Mouse (Mus musculus) layer of hippocampus, adult 9-11 months (tissue): ENCODE measurements around the gene Fn1.

Experiments
- DNase-seq: peaks from one replicate; pipeline ENCODE4 v3.0.0; 2022

Gene Fn1

DNA sequence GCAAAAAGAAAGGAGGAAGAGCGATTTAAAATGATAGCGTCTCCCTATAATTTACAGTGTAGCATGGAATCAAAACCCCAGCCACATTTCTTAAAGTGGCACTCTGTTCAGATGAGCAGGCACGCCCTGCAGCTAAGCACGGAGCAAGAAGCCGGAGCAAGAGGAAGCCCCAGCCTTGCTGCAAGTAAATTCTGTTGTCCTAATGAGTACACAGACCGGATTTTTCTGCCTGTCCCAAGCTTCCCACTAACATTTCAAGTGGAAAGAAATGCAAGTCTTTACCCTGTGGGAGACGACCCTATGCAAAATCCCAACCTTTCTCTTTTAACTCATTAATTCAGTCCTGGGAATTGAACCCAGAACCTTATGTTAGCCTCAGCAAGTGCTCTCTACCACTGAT is 4.8 kb downstream of the Fn1 start:
- no peak for DNase-seq

DNA sequence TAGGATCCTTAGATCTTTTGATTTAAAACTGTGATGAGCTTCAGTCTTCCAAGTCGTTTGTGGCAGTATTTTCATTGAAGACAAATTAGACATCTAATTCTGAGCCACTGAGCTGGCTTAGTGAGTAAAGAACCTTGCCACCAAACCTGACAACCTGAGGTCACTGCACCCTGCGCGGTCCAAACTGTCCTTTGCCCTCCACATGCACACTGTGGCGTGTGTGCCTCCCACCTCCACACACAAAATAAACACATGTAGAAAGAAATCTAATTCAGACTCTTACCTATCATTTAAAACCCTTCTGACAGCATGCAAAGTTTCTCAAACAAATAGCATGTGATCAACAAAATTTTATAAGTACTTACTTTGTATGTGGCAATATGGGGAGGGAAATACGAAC is 6.2 kb downstream of the Fn1 start:
- no peak for DNase-seq

DNA sequence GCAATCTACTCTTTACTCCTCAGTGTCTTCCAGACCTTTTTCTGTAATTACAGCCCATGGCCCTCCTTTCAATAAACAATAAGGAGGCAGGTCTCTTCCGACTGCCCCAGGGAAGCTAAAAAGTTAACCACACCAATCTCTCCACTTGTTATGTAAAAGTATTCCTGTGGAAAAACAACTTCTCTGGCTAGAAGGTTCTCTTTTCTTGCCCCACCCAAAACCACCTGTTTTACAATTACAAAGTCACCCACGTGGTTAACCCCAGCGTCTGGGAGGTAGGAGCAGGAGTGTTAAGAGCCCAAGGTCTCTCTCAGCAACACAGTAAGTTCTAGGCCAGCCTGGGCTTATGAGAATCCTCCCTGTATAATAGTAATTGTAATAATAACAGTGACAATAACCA is 7.0 kb downstream of the Fn1 start:
- DNase-seq = no peak

DNA sequence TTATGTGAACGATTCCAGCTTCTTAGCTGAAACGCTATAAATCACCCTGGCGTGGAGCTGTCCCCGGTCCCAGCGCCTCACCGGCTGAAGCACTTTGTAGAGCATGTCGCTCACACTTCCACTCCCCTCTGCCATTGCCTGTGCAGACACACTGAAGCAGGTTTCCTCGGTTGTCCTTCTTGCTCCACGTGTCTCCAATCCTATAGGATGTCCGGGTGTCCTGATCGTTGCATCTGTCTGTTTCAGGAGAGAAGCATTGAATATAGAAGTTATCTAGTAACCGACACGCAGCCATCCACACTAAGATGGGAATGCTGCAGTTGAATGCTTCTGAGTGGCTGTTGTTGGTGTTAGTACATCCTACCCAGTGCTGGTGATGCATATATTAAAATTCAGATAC is 7.5 kb downstream of the Fn1 start:
- DNase-seq = no peak

DNA sequence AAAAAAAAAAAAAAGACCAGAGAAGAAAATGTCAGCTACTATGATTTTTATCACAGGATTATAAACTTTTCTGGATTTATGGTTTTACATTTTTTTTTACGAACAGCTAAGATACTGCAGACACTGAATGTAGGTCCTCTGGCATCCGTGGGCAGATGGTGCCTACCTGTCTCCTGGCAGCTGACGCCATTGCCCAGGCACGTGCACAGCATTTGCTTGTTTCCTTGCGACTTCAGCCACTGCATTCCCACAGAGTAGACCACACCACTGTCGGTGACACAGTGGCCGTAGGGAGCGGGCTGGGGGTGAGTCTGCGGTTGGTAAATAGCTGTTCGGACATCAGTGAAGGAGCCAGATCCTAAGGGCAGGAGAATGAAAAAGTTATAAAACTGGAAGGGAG is 10.2 kb downstream of the Fn1 start:
- DNase-seq = no peak

DNA sequence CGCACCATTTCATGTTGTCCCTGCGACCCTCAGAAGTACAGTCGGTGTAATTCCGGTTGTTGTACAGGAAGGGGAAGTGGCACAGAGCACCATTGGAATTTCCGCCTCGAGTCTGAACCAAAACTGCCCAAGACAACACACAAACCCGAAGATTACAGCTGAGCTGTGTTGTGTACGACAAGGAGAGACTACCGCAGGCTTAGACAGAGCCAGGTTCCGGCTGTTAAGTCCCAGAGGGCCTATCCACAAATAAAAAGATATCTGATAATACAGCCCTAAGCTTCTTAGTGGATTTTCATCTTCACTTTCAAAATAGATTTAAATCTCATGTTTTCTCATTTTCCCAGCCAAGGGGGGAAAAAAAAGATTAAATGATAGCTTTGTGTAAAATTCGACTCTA is 11.8 kb downstream of the Fn1 start:
- no peak for DNase-seq

DNA sequence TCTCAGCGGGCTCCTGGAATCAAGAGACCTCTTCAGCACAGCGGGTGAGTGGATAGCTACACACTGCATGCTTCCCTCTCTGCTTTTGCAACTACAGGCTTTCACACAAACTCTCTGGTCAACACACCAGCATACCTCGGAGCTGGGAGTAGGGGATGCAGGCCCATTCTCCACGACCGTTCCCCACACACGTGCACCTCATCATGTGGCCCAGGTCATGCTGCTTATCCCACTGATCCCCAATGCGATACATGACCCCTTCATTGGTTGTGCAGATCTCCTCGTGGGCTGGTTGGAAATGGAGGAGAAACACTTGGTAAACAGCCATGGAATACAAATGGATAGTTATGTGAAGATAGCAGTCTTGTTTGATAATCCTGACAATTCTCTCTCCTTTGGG is 12.8 kb downstream of the Fn1 start:
- no peak for DNase-seq

DNA sequence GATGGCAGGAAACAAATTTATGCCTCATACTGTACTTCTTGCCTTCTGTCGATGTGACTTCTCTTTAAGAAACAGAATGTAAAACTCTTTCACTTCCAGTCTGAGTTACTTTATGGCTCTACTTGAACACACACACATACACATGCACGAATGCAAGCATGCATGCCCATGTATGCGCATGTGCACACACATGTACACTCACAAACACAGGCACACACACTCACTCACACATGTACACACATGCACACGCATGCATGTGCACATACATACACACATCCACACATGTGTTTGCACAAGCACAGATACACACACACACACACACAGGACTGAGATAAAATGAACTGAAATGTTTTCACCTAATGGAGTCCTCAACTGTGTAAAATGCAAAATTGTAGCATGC is 16.3 kb downstream of the Fn1 start:
- DNase-seq = no peak

DNA sequence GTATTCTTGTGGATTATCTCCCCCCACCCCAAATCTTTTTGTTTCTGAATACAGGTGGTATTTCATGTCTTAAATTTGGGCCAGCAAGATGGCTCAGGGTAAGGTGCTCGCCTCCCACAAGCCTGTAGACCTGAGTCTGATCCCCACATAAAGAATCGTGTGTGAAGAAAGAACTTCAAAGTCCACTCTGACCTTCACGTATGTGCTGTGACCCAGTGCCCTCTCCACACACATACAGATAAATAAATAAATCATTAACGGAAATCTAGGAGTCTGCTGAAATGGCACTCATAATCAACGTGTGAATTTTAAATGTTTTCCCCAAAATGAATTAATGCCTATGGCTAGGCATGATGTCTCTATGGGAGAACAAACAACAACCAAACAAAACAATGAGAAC is 16.9 kb downstream of the Fn1 start:
- no peak for DNase-seq

DNA sequence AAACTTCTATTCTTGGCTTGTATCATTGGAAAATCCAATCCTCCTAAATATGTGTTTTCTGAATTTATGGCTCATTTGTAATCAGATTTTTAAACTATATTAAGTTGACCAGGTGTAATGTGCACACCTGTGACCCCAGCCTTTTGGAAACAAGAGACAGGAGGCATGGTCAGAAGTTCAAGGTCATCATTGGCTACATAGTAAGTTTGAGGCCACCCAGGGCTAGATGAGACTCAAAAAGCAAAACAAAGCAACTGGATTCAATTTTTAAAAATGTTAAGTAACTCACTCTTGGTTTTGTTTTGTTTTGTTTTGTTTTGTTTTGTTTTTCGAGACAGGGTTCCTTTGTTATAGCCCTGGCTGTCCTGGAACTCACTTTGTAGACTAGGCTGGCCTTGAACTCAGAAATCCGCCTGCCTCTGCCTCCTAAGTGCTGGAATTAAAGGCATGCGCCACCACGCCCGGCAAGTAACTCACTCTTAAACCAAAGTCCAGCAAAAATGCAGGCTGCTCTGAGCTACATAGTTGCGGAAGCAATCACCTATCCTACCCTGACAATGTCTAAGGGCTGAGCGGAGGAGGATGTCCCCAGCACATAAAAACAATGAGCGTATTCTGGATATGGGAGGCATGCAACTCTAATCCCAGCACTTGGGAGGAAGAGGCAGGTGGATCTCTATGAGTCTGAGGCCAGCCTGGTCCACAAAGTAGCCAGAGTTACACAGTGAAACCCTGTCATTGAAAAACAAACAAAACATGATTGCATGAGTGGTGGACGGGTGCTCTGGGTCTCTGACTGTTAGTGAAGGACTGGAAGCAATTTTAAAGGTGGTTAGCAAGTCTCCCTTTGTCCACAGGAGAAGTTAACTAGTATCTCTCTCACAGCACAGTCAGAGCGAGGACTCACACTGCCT is 17.6 kb downstream of the Fn1 start:
- no peak for DNase-seq

DNA sequence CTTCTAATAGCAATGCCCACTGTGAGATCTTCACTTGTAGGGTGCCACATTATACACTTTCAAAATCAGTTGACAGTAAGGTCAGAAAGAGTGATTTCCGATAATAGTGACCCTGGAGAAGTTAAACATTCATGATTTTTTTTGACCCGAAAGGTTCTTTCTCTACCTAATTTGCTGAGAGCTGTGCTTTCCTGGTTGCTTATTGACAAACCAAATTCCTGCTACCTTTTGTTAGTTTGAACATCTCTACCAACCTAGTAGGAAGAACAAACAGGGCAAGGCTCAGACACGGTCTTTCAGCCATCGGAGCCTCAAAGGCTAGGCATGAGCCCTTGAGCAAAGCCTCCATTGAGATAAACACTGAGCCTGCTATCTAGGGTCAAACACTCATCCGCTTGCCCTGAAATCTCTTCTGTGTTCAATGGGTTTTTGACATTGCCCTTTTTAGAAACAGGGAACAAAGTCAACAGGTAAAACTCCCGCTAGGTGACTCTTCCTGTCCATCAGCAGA is 18.5 kb downstream of the Fn1 start:
- no peak for DNase-seq

DNA sequence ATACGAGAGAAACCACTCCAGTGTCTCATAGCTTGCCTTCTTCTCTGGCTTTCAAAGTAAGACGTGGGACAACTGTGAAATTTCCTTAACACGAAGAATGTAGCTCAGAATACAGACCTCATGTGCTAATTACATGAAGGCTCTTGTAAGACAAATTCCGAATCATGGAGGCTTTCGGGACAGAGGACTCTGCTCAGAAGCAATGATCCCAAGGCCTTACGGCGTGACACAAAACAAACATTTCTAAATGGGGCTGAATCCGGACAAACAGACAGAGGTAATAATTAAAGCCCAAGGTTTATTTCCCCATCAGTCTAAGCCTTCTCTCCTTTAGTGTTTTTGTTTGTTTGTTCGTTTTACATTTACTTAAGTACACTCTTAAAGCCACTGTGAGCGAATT is 20.6 kb downstream of the Fn1 start:
- DNase-seq = no peak

DNA sequence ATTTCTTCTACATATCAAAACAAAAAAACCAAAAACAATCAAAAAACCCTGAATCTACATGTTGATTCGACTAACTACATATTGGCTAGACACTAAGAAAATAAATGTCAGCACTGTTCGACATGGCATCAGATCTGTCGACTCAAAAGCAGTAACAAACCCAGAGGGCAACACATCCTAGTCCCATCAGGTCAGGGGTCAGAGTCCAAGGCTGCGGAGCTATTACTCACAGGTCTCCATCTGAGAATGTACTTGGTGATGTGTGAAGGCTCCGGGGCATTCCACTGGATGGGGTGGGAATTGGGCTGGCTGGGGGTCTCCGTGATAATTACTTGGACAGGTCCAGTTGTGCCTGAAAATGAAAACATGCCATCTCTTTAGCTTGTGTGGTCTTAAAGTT is 21.2 kb downstream of the Fn1 start:
- DNase-seq = no peak

DNA sequence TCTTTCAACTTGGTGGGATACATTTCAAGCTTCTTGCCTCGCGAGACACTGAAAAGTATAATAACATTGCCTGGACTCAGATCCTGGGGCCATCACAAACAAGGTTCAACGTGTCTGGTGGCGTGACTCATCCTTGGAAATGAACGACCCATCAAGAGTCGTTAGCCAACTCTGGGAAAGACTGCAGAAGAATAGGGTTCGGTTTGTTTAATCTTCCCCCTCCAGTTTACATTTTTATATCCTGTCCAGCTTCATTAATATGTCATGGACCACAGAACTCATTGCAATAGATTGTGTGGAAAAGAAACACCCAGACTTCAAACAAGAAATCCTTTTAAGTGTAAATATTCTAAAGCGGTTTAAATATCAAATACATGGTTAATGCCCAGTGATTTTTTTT is 22.8 kb downstream of the Fn1 start:
- DNase-seq = no peak

DNA sequence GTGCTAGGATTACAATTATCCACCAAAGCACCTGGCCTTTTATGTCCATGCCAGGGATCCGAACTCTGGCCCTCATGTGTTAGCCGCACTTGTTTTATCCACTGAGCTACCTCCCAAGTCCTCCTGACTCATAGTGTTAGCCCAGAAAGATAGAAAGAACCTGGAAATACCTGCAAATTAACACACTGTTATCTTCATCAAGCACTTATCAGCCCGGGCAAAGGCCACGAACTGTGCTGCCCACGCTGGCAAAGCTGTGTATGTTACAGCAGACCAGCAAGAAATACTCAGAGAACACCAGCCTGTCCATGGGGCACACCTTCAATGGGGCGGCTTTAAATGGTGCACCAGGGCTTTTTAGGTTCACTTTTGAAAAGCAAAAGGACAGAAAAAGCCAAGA is 29.4 kb downstream of the Fn1 start:
- DNase-seq = no peak

DNA sequence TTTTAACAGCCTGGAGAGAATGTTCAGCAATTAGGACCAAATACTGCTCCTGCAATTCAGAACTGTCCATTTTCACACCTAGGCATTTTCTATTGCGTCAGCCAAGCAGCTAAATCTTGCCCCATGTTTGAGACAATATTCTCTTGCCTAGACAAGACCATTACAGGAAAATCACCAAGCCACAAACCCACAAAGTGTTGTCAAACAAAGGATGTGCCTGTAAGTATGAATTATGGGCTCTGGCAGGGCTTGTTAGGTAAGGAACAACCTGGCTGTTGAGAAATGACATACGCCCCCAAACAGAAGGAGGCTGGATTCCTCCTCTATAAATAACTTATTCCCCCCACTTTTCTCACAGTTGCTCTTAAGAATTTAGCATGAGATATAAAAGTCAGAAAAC is 31.5 kb downstream of the Fn1 start:
- no peak for DNase-seq

DNA sequence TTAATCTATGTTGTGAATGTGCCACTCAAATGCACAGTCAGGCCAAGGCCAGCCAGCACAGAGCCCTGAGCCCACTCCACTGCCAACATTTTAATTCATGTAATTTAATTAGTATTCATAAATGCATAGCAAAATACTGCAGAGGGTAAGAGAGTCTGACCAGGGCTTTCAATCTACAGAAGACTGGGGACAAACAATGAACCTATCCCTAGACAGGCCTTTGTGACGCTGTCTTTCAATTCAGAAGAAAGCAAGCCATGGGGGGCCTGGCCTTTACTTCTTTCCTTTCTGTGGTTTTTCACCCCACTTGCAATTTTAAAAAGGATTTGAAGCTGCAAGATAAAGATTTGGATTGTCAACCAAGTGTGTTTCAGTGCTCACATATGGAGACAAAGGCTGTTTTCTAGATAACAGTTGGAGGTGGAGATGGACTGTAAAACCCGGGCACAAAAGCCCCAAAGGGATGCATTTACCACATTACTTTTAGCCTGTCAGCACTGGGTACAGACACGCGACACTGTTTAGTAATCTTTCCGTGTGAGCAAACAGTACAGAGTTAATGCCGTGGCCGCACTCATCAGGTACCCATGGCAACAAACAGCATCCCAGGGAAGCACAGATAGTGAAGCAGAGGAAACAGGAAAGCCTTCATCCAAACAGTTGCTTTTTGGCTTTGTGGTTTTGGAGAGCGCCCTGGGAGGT is 38.3 kb downstream of the Fn1 start:
- peak; percentile 18 for DNase-seq

DNA sequence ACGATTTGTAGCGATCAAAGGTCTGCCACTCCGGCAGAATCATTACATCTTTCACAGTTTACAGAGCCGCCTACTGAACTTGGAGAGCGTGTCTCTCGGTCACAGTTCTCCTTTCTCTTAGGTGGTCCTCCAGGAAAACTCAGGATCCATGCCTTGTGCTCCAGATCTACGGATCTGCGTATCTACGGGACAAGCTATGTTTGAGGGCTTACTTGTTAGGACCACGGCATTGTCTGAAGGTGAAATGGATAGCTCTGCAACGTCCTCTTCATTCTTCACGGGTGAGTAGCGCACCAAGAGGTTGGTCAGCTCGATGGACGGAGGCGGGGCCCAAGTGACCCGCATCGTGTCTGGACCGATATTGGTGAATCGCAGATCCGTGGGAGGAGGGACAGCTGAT is 40.7 kb downstream of the Fn1 start:
- no peak for DNase-seq

DNA sequence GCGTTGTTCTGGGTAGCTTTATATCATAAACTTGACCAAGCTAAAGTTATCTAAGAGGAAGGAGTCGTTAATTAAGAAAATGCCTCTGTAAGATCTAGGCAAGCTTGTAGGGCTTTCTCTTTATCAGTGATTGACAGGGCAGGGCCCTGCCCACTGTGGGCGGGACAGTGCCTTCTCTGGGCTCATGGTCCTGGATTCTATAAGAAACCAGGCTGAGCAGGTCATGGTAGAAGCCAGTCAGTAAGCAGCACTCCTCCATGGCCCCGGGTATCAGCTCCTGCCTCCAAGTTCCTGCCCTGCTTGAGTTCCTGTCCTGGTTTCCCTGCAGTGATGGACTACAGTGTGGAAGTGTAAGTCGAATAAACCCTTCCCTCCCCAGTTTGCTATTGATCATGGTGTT is 43.1 kb downstream of the Fn1 start:
- no peak for DNase-seq

DNA sequence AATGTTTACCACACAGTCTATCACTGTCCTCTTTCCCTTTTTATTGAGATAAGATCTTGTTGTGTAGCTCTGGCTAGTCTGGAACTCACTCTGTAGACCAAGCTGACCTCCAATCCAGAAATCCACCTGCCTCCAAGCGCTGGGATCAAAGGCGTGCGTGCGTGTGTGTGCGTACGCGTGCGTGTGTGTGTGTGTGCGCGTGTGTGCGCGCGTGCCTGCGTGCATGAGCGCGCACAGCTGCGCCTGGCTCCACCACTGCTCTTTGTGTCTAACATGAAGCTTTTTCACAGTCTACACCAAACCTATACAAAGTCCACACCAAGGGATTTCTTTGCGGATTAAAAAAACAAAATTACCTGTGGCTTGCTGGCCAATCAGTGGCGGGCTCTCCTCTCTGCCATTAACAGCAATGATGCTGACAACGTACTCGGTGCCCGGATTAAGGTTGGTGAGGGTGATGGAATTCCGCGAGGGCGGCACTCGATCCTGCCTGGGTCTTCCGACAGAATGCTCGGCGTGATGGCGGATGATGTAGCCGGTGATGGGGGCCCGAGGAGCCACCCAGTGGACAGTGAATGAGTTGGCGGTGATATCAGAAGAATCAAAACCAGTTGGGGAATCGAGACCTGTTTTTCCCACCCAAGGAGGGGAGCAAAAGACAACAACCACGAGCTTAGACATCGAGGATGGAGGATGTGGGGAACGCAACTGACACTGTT is 43.8 kb downstream of the Fn1 start:
- DNase-seq = no peak

DNA sequence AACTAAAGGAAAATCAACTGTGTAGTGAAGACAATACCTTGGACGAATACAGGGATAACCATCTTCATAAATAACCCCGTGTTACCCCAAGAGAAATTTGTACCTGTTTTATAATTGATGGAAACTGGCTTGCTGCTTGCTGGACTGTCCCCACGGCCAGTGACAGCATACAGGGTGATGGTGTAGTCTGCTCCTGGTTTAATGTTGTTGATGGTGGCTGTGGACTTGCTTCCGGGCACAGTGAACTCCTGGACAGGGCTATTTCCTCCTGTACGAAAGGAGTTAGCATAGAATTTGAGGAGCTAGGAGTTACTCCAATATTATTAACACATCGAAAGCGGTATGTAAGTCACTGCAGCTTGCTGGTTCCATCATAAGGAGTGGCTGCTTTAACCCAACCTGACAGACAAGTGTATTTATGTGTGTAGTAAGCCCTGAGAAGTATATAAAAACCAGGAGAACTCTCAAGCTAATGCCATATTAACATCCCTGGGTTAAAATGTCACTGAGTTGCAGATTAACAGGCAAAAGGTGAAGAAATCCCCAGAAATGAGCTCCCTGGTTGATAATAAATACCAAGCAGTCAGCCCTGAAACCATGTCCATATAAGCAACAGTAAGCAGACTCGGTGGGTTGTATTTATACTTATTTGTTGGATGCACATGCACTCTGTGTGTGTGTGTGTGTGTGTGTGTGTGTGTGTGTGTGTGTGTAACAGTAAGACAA is 46.2 kb downstream of the Fn1 start:
- no peak for DNase-seq

DNA sequence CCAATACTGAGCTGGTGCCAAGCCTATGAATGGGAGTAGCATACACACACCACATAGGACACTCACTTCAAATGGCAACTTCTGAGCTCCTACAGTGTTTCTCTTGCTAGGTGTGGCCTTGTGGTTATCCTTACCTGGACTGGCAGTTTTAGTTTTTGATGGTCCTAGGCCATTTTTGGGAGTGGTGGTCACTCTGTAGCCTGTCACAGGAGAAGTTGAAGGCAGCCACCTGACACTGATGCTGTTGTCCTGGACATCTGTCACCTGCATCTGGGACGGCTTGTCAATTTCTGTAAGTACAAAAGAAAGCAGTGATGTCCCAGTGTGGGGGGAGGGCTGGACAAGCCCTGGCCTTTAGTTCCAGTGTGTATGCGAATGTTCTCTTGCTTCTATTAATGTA is 47.2 kb downstream of the Fn1 start:
- no peak for DNase-seq

DNA sequence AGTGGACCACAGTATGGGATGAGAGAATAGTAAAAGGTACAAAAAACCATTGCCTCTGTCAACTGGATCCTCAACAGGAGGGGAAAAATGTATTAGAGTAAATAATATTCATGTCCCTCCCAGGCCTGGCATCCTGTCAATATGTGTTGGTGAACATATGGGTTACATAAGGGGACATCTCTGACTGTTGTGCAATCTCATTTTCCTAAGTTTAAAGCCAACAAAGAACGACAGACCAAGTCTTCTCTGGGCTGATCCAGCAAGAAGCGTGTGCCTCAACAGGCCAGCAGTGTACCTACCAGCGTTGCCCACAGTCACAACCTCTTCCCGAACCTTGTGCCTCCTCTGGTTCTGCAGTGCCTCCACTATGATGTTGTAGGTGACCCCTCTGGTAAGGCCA is 57.6 kb downstream of the Fn1 start:
- no peak for DNase-seq
